Mouse (Mus musculus): Measurements from ENCODE around the gene Hist1h4m. TPM values are rescaled to one million over a fixed set of nuclear protein-coding genes. Genes with fewer than 3 reads are reported as not detected.
"Not testable (repeated sequence)": the region's sequence is repeated elsewhere in the genome, so short reads cannot be mapped to it uniquely, and the experiment has no call there.

The Hist1h4m gene
- polyA plus RNA-seq, 1 experiment from 2014 or later, result 1.5 TPM

GRCm38 (mm10) chr13:21783734-21784161 lies 27.8 kb upstream of the Hist1h4m start:
- 2% methylated on average over 9 of the region's 9 CpGs for WGBS
- no peak for ATAC-seq (ENCODE audit: low read depth)
- no peaks in the 10 kb centered on the region for H3K9me3 ChIP-seq (ENCODE audit: control insufficient read depth, low read length)
- H3K4me2 ChIP-seq (ENCODE audit: low read depth, low read length), result peak overlapping the region; percentile 64
- H3K4me1 ChIP-seq (ENCODE audit: control insufficient read depth, insufficient read depth, low read length), result peaks cover 31% of the 10 kb centered on the region
- H3K27me3 ChIP-seq (ENCODE audit: control insufficient read depth, insufficient read depth, low read length), result no peaks in the 10 kb centered on the region
- H3K4me3 ChIP-seq (ENCODE audit: low read depth, low read length), result peak overlapping the region; percentile 36
- H3K36me3 ChIP-seq (ENCODE audit: control insufficient read depth, insufficient read depth, low read length), result no peaks in the 10 kb centered on the region
- peak overlapping the region; percentile 22; the same call in 1 of the 2 replicates for H3K27ac ChIP-seq (ENCODE audit: low read depth, low read length)
- H3K9ac ChIP-seq (replicated peaks; ENCODE audit: low read depth, low read length), result no peak overlapping the region

- no peaks in the 10 kb centered on the region for H3K36me3 ChIP-seq (ENCODE audit: control insufficient read depth, insufficient read depth, low read length)
- H3K27ac ChIP-seq (ENCODE audit: low read depth, low read length), result no peak overlapping the region
- H3K9ac ChIP-seq (replicated peaks; ENCODE audit: low read depth, low read length), result no peak overlapping the region
- ATAC-seq (ENCODE audit: low read depth), result no peak
- peaks cover 31% of the 10 kb centered on the region for H3K4me1 ChIP-seq (ENCODE audit: control insufficient read depth, insufficient read depth, low read length)
- no peaks in the 10 kb centered on the region for H3K9me3 ChIP-seq (ENCODE audit: control insufficient read depth, low read length)
- no peaks in the 10 kb centered on the region for H3K27me3 ChIP-seq (ENCODE audit: control insufficient read depth, insufficient read depth, low read length)
- 12% methylated on average over 6 of the region's 6 CpGs for WGBS
- no peak overlapping the region for H3K4me2 ChIP-seq (ENCODE audit: low read depth, low read length)
- no peak overlapping the region for H3K4me3 ChIP-seq (ENCODE audit: low read depth, low read length)
These were observed 27.2 kb upstream of the Hist1h4m start for GRCm38 (mm10) chr13:21784311-21784710.

- H3K36me3 ChIP-seq (ENCODE audit: control insufficient read depth, insufficient read depth, low read length), result no peaks in the 10 kb centered on the region
- no peak overlapping the region for H3K27ac ChIP-seq (ENCODE audit: low read depth, low read length)
- no peak for ATAC-seq (ENCODE audit: low read depth)
- no peak overlapping the region for H3K9ac ChIP-seq (replicated peaks; ENCODE audit: low read depth, low read length)
- H3K9me3 ChIP-seq (ENCODE audit: control insufficient read depth, low read length), result no peaks in the 10 kb centered on the region
- no peaks in the 10 kb centered on the region for H3K27me3 ChIP-seq (ENCODE audit: control insufficient read depth, insufficient read depth, low read length)
- H3K4me3 ChIP-seq (ENCODE audit: low read depth, low read length), result peak overlapping the region; percentile 29
- H3K4me2 ChIP-seq (ENCODE audit: low read depth, low read length), result peak overlapping the region; percentile 56
- H3K4me1 ChIP-seq (ENCODE audit: control insufficient read depth, insufficient read depth, low read length), result peaks cover 23% of the 10 kb centered on the region
- 3% methylated on average over 8 of the region's 8 CpGs for WGBS
These were observed 25.2 kb upstream of the Hist1h4m start for GRCm38 (mm10) chr13:21786189-21786898.

GRCm38 (mm10) chr13:21786899-21787629 lies 24.5 kb upstream of the Hist1h4m start, which contains the start of the genes Hist1h2an and Hist1h2bp:
Hist1h2an (minus strand) TSS chr13:21787218.
Hist1h2bp (plus strand) TSS chr13:21787461.
- Histone ChIP-seq H3K27ac (ENCODE audit: low read depth, low read length) (peak within 1 kb of the TSS; percentile 52), H3K4me1 (ENCODE audit: control insufficient read depth, insufficient read depth, low read length) (peaks cover 23% of the 10 kb centered on the region), H3K4me2 (ENCODE audit: low read depth, low read length) (peak within 1 kb of the TSS; percentile 56), H3K4me3 (ENCODE audit: low read depth, low read length) (peak within 1 kb of the TSS; percentile 29)
- not testable (repeated sequence) for H3K9me3 ChIP-seq (ENCODE audit: control insufficient read depth, low read length); H3K27me3 ChIP-seq (ENCODE audit: control insufficient read depth, insufficient read depth, low read length); H3K9ac ChIP-seq (replicated peaks; ENCODE audit: low read depth, low read length); H3K36me3 ChIP-seq (ENCODE audit: control insufficient read depth, insufficient read depth, low read length)
- WGBS, result under 1% methylated on average over 35 of the region's 63 CpGs
- ATAC-seq (ENCODE audit: low read depth), result peak; percentile 95

- Histone ChIP-seq H3K27me3 (ENCODE audit: control insufficient read depth, insufficient read depth, low read length) (no peaks in the 10 kb centered on the region), H3K9ac (replicated peaks; ENCODE audit: low read depth, low read length) (no peak overlapping the region), H3K4me2 (ENCODE audit: low read depth, low read length) (peak overlapping the region; percentile 56), H3K36me3 (ENCODE audit: control insufficient read depth, insufficient read depth, low read length) (no peaks in the 10 kb centered on the region), H3K4me1 (ENCODE audit: control insufficient read depth, insufficient read depth, low read length) (peaks cover 16% of the 10 kb centered on the region), H3K4me3 (ENCODE audit: low read depth, low read length) (peak overlapping the region; percentile 29), H3K9me3 (ENCODE audit: control insufficient read depth, low read length) (no peaks in the 10 kb centered on the region), H3K27ac (ENCODE audit: low read depth, low read length) (peak overlapping the region; percentile 5; the same call in 1 of the 2 replicates)
- ATAC-seq (ENCODE audit: low read depth), result peak; percentile 29; the same call in 1 of the 2 replicates
- 12% methylated on average over 14 of the region's 21 CpGs for WGBS
These were observed 23.6 kb upstream of the Hist1h4m start for GRCm38 (mm10) chr13:21787760-21788593.

- 57% methylated on average over 6 of the region's 6 CpGs for WGBS
- H3K4me3 ChIP-seq (ENCODE audit: low read depth, low read length), result no peak overlapping the region
These were observed 21.6 kb upstream of the Hist1h4m start for GRCm38 (mm10) chr13:21789925-21790324.

GRCm38 (mm10) chr13:21790601-21791283 lies 20.8 kb upstream of the Hist1h4m start:
- no peak overlapping the region for H3K9ac ChIP-seq (replicated peaks; ENCODE audit: low read depth, low read length)
- peak overlapping the region; percentile 40 for H3K4me2 ChIP-seq (ENCODE audit: low read depth, low read length)
- H3K4me1 ChIP-seq (ENCODE audit: control insufficient read depth, insufficient read depth, low read length), result peaks cover 12% of the 10 kb centered on the region
- H3K27ac ChIP-seq (ENCODE audit: low read depth, low read length), result no peak overlapping the region
- no peak for ATAC-seq (ENCODE audit: low read depth)
- no peak overlapping the region for H3K4me3 ChIP-seq (ENCODE audit: low read depth, low read length)
- H3K27me3 ChIP-seq (ENCODE audit: control insufficient read depth, insufficient read depth, low read length), result no peaks in the 10 kb centered on the region
- no peaks in the 10 kb centered on the region for H3K36me3 ChIP-seq (ENCODE audit: control insufficient read depth, insufficient read depth, low read length)
- no peaks in the 10 kb centered on the region for H3K9me3 ChIP-seq (ENCODE audit: control insufficient read depth, low read length)
- WGBS, result 7% methylated on average over 17 of the region's 18 CpGs

More at GRCm38 (mm10) chr13:21789925-21790324, 21.6 kb upstream of the Hist1h4m start:
- Histone ChIP-seq H3K27ac (ENCODE audit: low read depth, low read length) (no peak overlapping the region), H3K4me1 (ENCODE audit: control insufficient read depth, insufficient read depth, low read length) (peaks cover 12% of the 10 kb centered on the region), H3K36me3 (ENCODE audit: control insufficient read depth, insufficient read depth, low read length) (no peaks in the 10 kb centered on the region), H3K9ac (replicated peaks; ENCODE audit: low read depth, low read length) (no peak overlapping the region), H3K9me3 (ENCODE audit: control insufficient read depth, low read length) (no peaks in the 10 kb centered on the region), H3K27me3 (ENCODE audit: control insufficient read depth, insufficient read depth, low read length) (no peaks in the 10 kb centered on the region), H3K4me2 (ENCODE audit: low read depth, low read length) (no peak overlapping the region)
- ATAC-seq (ENCODE audit: low read depth), result no peak

- Histone ChIP-seq H3K4me2 (ENCODE audit: low read depth, low read length) (no peak overlapping the region), H3K27me3 (ENCODE audit: control insufficient read depth, insufficient read depth, low read length) (no peaks in the 10 kb centered on the region), H3K4me1 (ENCODE audit: control insufficient read depth, insufficient read depth, low read length) (no peaks in the 10 kb centered on the region), H3K36me3 (ENCODE audit: control insufficient read depth, insufficient read depth, low read length) (no peaks in the 10 kb centered on the region), H3K27ac (ENCODE audit: low read depth, low read length) (no peak overlapping the region), H3K9ac (replicated peaks; ENCODE audit: low read depth, low read length) (no peak overlapping the region), H3K9me3 (ENCODE audit: control insufficient read depth, low read length) (no peaks in the 10 kb centered on the region), H3K4me3 (ENCODE audit: low read depth, low read length) (no peak overlapping the region)
- no peak for ATAC-seq (ENCODE audit: low read depth)
- WGBS, result 91% methylated on average over 7 of the region's 7 CpGs
These were observed 16.0 kb upstream of the Hist1h4m start for GRCm38 (mm10) chr13:21795584-21795983.

Data from neural tube, embryonic 14.5 days (tissue).